Mouse (Mus musculus) CH12.LX (cell line): ENCODE measurements around the gene Mlip. TPM values are rescaled to one million over a fixed set of nuclear protein-coding genes. Genes with fewer than 3 reads are reported as not detected.

Source experiments
- DNase-seq: peaks from one replicate; pipeline ENCODE4 v3.0.0-alpha.2; 2013; ENCODE audit errors: extremely low read depth
- H3K27ac ChIP-seq: 2 replicates; pipeline ENCODE4 v1.5.1; 2012; ENCODE audit warnings: low read depth, mild to moderate bottlenecking, control low read depth, moderate library complexity; ENCODE audit not compliant: insufficient read depth
- H3K27me3 ChIP-seq: replicated peaks from 2 replicates; pipeline ENCODE3; 2012; ENCODE audit warnings: inconsistent platforms
- H3K36me3 ChIP-seq, 2 experiments: replicated peaks in 1 of 2; 2 replicates each; pipeline versions ENCODE3 to v1.6.1; 2012; ENCODE audit warnings: inconsistent platforms in 1 of 2, low read length in 1 of 2, mild to moderate bottlenecking in 1 of 2, mixed read lengths in 1 of 2, moderate library complexity in 1 of 2; ENCODE audit not compliant: control insufficient read depth in 1 of 2, insufficient read depth in 1 of 2
- H3K4me1 ChIP-seq, 2 experiments: 2 replicates each; pipeline ENCODE4 v1.6.1; 2012; ENCODE audit warnings: inconsistent platforms in 1 of 2, moderate library complexity in 1 of 2; ENCODE audit not compliant: insufficient read depth in 2 of 2, control insufficient read depth in 1 of 2
- H3K4me2 ChIP-seq: 2 replicates; pipeline ENCODE4 v1.6.1; 2012; ENCODE audit warnings: low read depth, mild to moderate bottlenecking, control low read depth; ENCODE audit not compliant: poor library complexity, insufficient read depth, severe bottlenecking
- H3K4me3 ChIP-seq, 3 experiments: fragments of 150-350 bp in 1 of 3; sonication (generic) in 1 of 3; replicated peaks in 1 of 3; 2 replicates each; pipeline versions ENCODE3 to v1.5.1; 2011 to 2012; ENCODE audit warnings: low read depth in 2 of 3, low read length in 2 of 3, mild to moderate bottlenecking in 2 of 3, moderate library complexity in 2 of 3, control low read depth in 1 of 3, improper control_type of control experiment in 1 of 3, inconsistent platforms in 1 of 3, mixed read lengths in 1 of 3; ENCODE audit not compliant: poor library complexity in 1 of 3
- H3K79me2 ChIP-seq: replicated peaks from 2 replicates; pipeline ENCODE4 v1.6.1; 2012; ENCODE audit warnings: mild to moderate bottlenecking, moderate library complexity; ENCODE audit not compliant: control insufficient read depth, poor library complexity, insufficient read depth, severe bottlenecking; ENCODE audit errors: extremely low read depth
- H3K9ac ChIP-seq: 2 replicates; pipeline ENCODE4 v1.6.1; 2012; ENCODE audit warnings: low read depth, mild to moderate bottlenecking, control low read depth, moderate library complexity; ENCODE audit not compliant: insufficient read depth
- H3K9me3 ChIP-seq: replicated peaks from 2 replicates; pipeline ENCODE3; 2012; ENCODE audit warnings: low read length, inconsistent platforms, mixed read lengths
- BHLHE40 ChIP-seq: IDR thresholded peaks from 2 replicates; pipeline ENCODE4 v1.6.1; 2011; ENCODE audit warnings: mild to moderate bottlenecking, low read depth, low read length, improper control_type of control experiment
- CHD1 ChIP-seq: IDR thresholded peaks from 2 replicates; pipeline ENCODE4 v1.6.1; 2012; ENCODE audit warnings: low read depth, low read length, improper control_type of control experiment, inconsistent platforms
- CHD2 ChIP-seq: IDR thresholded peaks from 2 replicates; pipeline ENCODE4 v1.6.1; 2011; ENCODE audit warnings: low read length, improper control_type of control experiment
- ELF1 ChIP-seq: IDR thresholded peaks from 2 replicates; pipeline ENCODE4 v1.6.1; 2014; ENCODE audit warnings: low read depth, mild to moderate bottlenecking, inconsistent platforms, low read length, improper control_type of control experiment
- HCFC1 ChIP-seq: IDR thresholded peaks from 2 replicates; pipeline ENCODE4 v1.6.1; 2012; ENCODE audit warnings: low read depth, mild to moderate bottlenecking, inconsistent platforms, low read length, improper control_type of control experiment
- JUN ChIP-seq: IDR thresholded peaks from 2 replicates; pipeline ENCODE4 v1.6.1; 2011; ENCODE audit warnings: low read depth, mild to moderate bottlenecking, low read length, improper control_type of control experiment, moderate library complexity; ENCODE audit not compliant: insufficient read depth
- JUND ChIP-seq: conservative IDR thresholded peaks from 2 replicates; pipeline ENCODE4 v1.6.1; 2011; ENCODE audit warnings: low read depth, low read length, improper control_type of control experiment
- MAX ChIP-seq: IDR thresholded peaks from 2 replicates; pipeline ENCODE4 v1.6.1; 2011; ENCODE audit warnings: low read length, improper control_type of control experiment
- MAZ ChIP-seq: IDR thresholded peaks from 2 replicates; pipeline ENCODE4 v1.6.1; 2012; ENCODE audit warnings: low read depth, mild to moderate bottlenecking, inconsistent platforms, low read length, improper control_type of control experiment, moderate library complexity
- MEF2A ChIP-seq: IDR thresholded peaks from 2 replicates; pipeline ENCODE4 v1.6.1; 2014; ENCODE audit warnings: low read depth, mild to moderate bottlenecking, inconsistent platforms, low read length, improper control_type of control experiment, borderline replicate concordance
- MXI1 ChIP-seq: IDR thresholded peaks from 2 replicates; pipeline ENCODE4 v1.6.1; 2011; ENCODE audit warnings: mild to moderate bottlenecking, low read depth, low read length, improper control_type of control experiment
- MYC ChIP-seq: IDR thresholded peaks from 2 replicates; pipeline ENCODE4 v1.6.1; 2011; ENCODE audit warnings: low read depth, mild to moderate bottlenecking, improper control_type of control experiment, low read length
- NELFE ChIP-seq: IDR thresholded peaks from 2 replicates; pipeline ENCODE4 v1.6.1; 2011; ENCODE audit warnings: low read depth, low read length, improper control_type of control experiment
- PAX5 ChIP-seq: IDR thresholded peaks from 2 replicates; pipeline ENCODE4 v1.6.1; 2012; ENCODE audit warnings: low read length, inconsistent platforms, mixed read lengths
- POLR2A ChIP-seq: IDR thresholded peaks from 2 replicates; pipeline ENCODE4 v1.6.1; 2011; ENCODE audit warnings: low read depth, mild to moderate bottlenecking, improper control_type of control experiment, low read length
- POLR2AphosphoS2 ChIP-seq: IDR thresholded peaks from 2 replicates; pipeline ENCODE4 v1.6.1; 2011; ENCODE audit warnings: low read depth, low read length, improper control_type of control experiment
- RAD21 ChIP-seq: IDR thresholded peaks from 2 replicates; pipeline ENCODE4 v1.6.1; 2011; ENCODE audit warnings: low read depth, mild to moderate bottlenecking, low read length, improper control_type of control experiment, moderate library complexity
- TBP ChIP-seq: conservative IDR thresholded peaks from 2 replicates; pipeline ENCODE4 v1.6.1; 2011; ENCODE audit warnings: low read depth, low read length, improper control_type of control experiment
- ZKSCAN1 ChIP-seq: IDR thresholded peaks from 2 replicates; pipeline ENCODE4 v1.6.1; 2012; ENCODE audit warnings: low read depth, inconsistent platforms, low read length, improper control_type of control experiment, borderline replicate concordance
- ZMIZ1 ChIP-seq: IDR thresholded peaks from 2 replicates; pipeline ENCODE4 v1.6.1; 2012; ENCODE audit warnings: low read depth, mild to moderate bottlenecking, inconsistent platforms, low read length, improper control_type of control experiment
- dilution Hi-C: fragments of 300-500 bp; cut with MboI; formaldehyde crosslinking; loops from 2 replicates; pipeline ENCODE4 v1.14.3; 2020; ENCODE audit warnings: low sequenced_read_pairs; ENCODE audit not compliant: extremely low pct_unique_long_range_greater_than_20kb, extremely low pct_ligation_motif_present
- in situ Hi-C: fragments of 300-500 bp; cut with MboI; formaldehyde crosslinking; loops from 3 replicates; pipeline ENCODE4 v1.14.3; 2019; ENCODE audit warnings: low sequenced_read_pairs, low pct_ligation_motif_present, low pct_unique_long_range_greater_than_20kb, mixed read lengths
- polyA plus RNA-seq: library from polyadenylated mRNA; unstranded; fragments of >175 nt; gene quantifications from 2 replicates; pipeline ENCODE4 v1.2.1, GENCODE M21; 2012; ENCODE audit warnings: low read depth; ENCODE audit not compliant: insufficient read length
- total RNA-seq, 2 experiments: library from RNA; depleted of rRNA; stranded (reverse); fragments of 300-350 nt in 1 of 2; fragments of >200 nt in 1 of 2; gene quantifications; 2 replicates each; pipeline ENCODE4 v1.2.3; 2012 to 2014

Mlip gene
- total and polyA plus RNA-seq, 3 experiments, result not detected

- Histone ChIP-seq H3K4me3 (no peak overlapping the region), H3K4me1 (no peaks in the 10 kb centered on the region; a peak in 1 of 4 replicates), H3K27me3 (no peaks in the 10 kb centered on the region), H3K9ac (no peak overlapping the region), H3K27ac (no peak overlapping the region), H3K4me2 (no peak overlapping the region), H3K79me2 (no peaks in the 10 kb centered on the region), H3K9me3 (no peaks in the 10 kb centered on the region), H3K36me3 (no peaks in the 10 kb centered on the region)
- DNase-seq, result no peak
- dilution Hi-C loops, result no loop called here
- TF ChIP-seq CHD1 (no peak), NELFE (no peak), MAX (no peak), POLR2A (no peak), MXI1 (no peak), PAX5 (no peak), HCFC1 (no peak), ELF1 (no peak)
- in situ Hi-C loops, result loop anchor here (25.0 kb wide), 2 partner anchors 397 to 997 kb away; no protein-coding TSS in a partner anchor
Observed at GRCm38 (mm10) chr9:77384651-77385050, 31.9 kb upstream of the Mlip start.

GRCm38 (mm10) chr9:77383951-77384350 is 31.2 kb upstream of the Mlip start:
- Histone ChIP-seq H3K4me3 (no peak overlapping the region), H3K27me3 (no peaks in the 10 kb centered on the region), H3K4me2 (no peak overlapping the region), H3K9ac (no peak overlapping the region), H3K79me2 (no peaks in the 10 kb centered on the region), H3K9me3 (no peaks in the 10 kb centered on the region), H3K27ac (no peak overlapping the region), H3K4me1 (no peaks in the 10 kb centered on the region; a peak in 1 of 4 replicates), H3K36me3 (no peaks in the 10 kb centered on the region)
- in situ Hi-C loops, result loop anchor here (25.0 kb wide), 2 partner anchors 397 to 997 kb away; no protein-coding TSS in a partner anchor
- TF ChIP-seq MEF2A (no peak), ZKSCAN1 (no peak), MAZ (no peak), NELFE (no peak), TBP (no peak), BHLHE40 (no peak), CHD2 (no peak), POLR2AphosphoS2 (no peak), MYC (no peak), RAD21 (no peak), JUN (no peak), JUND (no peak), ZMIZ1 (no peak)
- no peak for DNase-seq
- dilution Hi-C loops, result no loop called here
